Mouse (Mus musculus) G1E (cell line): ENCODE results near the gene Gm28374. TPM values are rescaled to one million over a fixed set of nuclear protein-coding genes. Genes with fewer than 3 reads are reported as not detected.

Experiments
- ATAC-seq: 2 replicates; pipeline ENCODE4 v1.8.0; 2016; ENCODE audit warnings: mild to moderate bottlenecking; ENCODE audit not compliant: insufficient number of reproducible peaks, poor library complexity, low FRiP score, severe bottlenecking; ENCODE audit errors: extremely low read depth
- DNase-seq: peaks from one replicate; pipeline ENCODE4 v3.0.0; 2012; ENCODE audit warnings: low spot score
- H3K27me3 ChIP-seq: 2 replicates; pipeline ENCODE4 v1.6.1; 2012; ENCODE audit warnings: mild to moderate bottlenecking, low read length, inconsistent platforms; ENCODE audit not compliant: insufficient read depth
- H3K36me3 ChIP-seq: replicated peaks from 2 replicates; pipeline ENCODE3; 2012; ENCODE audit warnings: mild to moderate bottlenecking, inconsistent platforms
- H3K4me1 ChIP-seq: 2 replicates; pipeline ENCODE4 v1.6.1; 2012; ENCODE audit warnings: low read depth, low read length, inconsistent platforms, mixed read lengths; ENCODE audit not compliant: insufficient read depth
- H3K4me3 ChIP-seq: 2 replicates; pipeline ENCODE4 v1.5.1; 2012; ENCODE audit warnings: low read depth, mild to moderate bottlenecking, inconsistent platforms, low read length, moderate library complexity, mixed read lengths
- H3K9me3 ChIP-seq: replicated peaks from 2 replicates; pipeline ENCODE4 v1.6.1; 2012; ENCODE audit warnings: inconsistent platforms
- POLR2AphosphoS5 ChIP-seq: IDR thresholded peaks from 2 replicates; pipeline ENCODE4 v1.6.1; 2012; ENCODE audit warnings: low read depth, low read length, inconsistent platforms; ENCODE audit not compliant: insufficient replicate concordance
- TAL1 ChIP-seq: conservative IDR thresholded peaks from 2 replicates; pipeline ENCODE4 v1.6.1; 2012; ENCODE audit warnings: low read depth, low read length, inconsistent platforms, mixed read lengths
- polyA plus RNA-seq: library from polyadenylated mRNA; stranded (reverse); fragments of >175 nt; gene quantifications from 2 replicates; pipeline ENCODE4 v1.2.3, GENCODE M21; 2012
- total RNA-seq, 2 experiments: library from RNA; stranded (forward) in 1 of 2; stranded (reverse) in 1 of 2; fragments of 200-1000 nt in 1 of 2; fragments of >200 nt in 1 of 2; fragmentation: Nextera tagmentation in 1 of 2; gene quantifications; 2 replicates each; pipeline ENCODE4 v1.2.3; 2014 to 2017

Gene Gm28374
- total and polyA plus RNA-seq, 3 experiments, result 0.75 to 0.98 TPM; not detected in 1

GRCm38 (mm10) chr19:6028991-6029390 lies 53.1 kb downstream of the Gm28374 start:
- H3K9me3 ChIP-seq, result no peaks in the 10 kb centered on the region
- peaks cover 30% of the 10 kb centered on the region for H3K27me3 ChIP-seq
- no peak overlapping the region for H3K4me3 ChIP-seq
- no peaks in the 10 kb centered on the region for H3K36me3 ChIP-seq
- no peak for TF ChIP-seq POLR2AphosphoS5
- TF ChIP-seq TAL1, result no peak
- DNase-seq (no peak), ATAC-seq (no peak)
- H3K4me1 ChIP-seq, result peaks cover 27% of the 10 kb centered on the region

Other genes with a start within 250 kb of the Gm28374 start
Only the 20 nearest of the 29 such genes appear.
- 139 and 147 TPM in 2 replicates for gene Pola2, start 118.1 kb downstream of the Gm28374 start, total RNA-seq (2014; fragmentation: Nextera tagmentation)
- gene Pola2, start 118.1 kb downstream of the Gm28374 start, total RNA-seq (2017), result 86.0 and 93.4 TPM in 2 replicates
- gene Pola2, start 118.1 kb downstream of the Gm28374 start, polyA plus RNA-seq, result 51.6 and 55.0 TPM in 2 replicates
- not detected in 2 replicates for gene Slc22a20, start 96.1 kb downstream of the Gm28374 start, total RNA-seq (2014; fragmentation: Nextera tagmentation)
- not detected in 2 replicates for gene Slc22a20, start 96.1 kb downstream of the Gm28374 start, total RNA-seq (2017)
- gene Slc22a20, start 96.1 kb downstream of the Gm28374 start, polyA plus RNA-seq, result not detected in 2 replicates
- 38.5 and 40.9 TPM in 2 replicates for gene Capn1, start 66.4 kb downstream of the Gm28374 start, total RNA-seq (2014; fragmentation: Nextera tagmentation)
- 55.5 and 56.5 TPM in 2 replicates for gene Capn1, start 66.4 kb downstream of the Gm28374 start, total RNA-seq (2017)
- 140 and 168 TPM in 2 replicates for gene Capn1, start 66.4 kb downstream of the Gm28374 start, polyA plus RNA-seq
- 27.0 and 39.7 TPM in 2 replicates for gene Syvn1, start 35.7 kb downstream of the Gm28374 start, total RNA-seq (2014; fragmentation: Nextera tagmentation)
- gene Syvn1, start 35.7 kb downstream of the Gm28374 start, total RNA-seq (2017), result 4.8 and 5.9 TPM in 2 replicates
- 78.2 and 84.1 TPM in 2 replicates for gene Syvn1, start 35.7 kb downstream of the Gm28374 start, polyA plus RNA-seq
- 46.6 and 51.6 TPM in 2 replicates for gene Mrpl49, start 24.5 kb downstream of the Gm28374 start, total RNA-seq (2014; fragmentation: Nextera tagmentation)
- 46.9 and 52.4 TPM in 2 replicates for gene Mrpl49, start 24.5 kb downstream of the Gm28374 start, total RNA-seq (2017)
- 41.8 and 46.8 TPM in 2 replicates for gene Mrpl49, start 24.5 kb downstream of the Gm28374 start, polyA plus RNA-seq
- 3,086 and 3,502 TPM in 2 replicates for gene Fau, start 24.4 kb downstream of the Gm28374 start, total RNA-seq (2014; fragmentation: Nextera tagmentation)
- gene Fau, start 24.4 kb downstream of the Gm28374 start, total RNA-seq (2017), result 2,639 and 2,986 TPM in 2 replicates
- gene Fau, start 24.4 kb downstream of the Gm28374 start, polyA plus RNA-seq, result 5,636 and 5,712 TPM in 2 replicates
- 8.3 and 16.3 TPM in 2 replicates for gene Znhit2, start 21.1 kb downstream of the Gm28374 start, total RNA-seq (2014; fragmentation: Nextera tagmentation)
- gene Znhit2, start 21.1 kb downstream of the Gm28374 start, total RNA-seq (2017), result 11.0 and 23.3 TPM in 2 replicates
- gene Znhit2, start 21.1 kb downstream of the Gm28374 start, polyA plus RNA-seq, result 58.7 and 60.6 TPM in 2 replicates
- gene Tm7sf2, start 13.9 kb downstream of the Gm28374 start, total RNA-seq (2014; fragmentation: Nextera tagmentation), result 22.9 and 24.0 TPM in 2 replicates
- gene Tm7sf2, start 13.9 kb downstream of the Gm28374 start, total RNA-seq (2017), result 17.2 and 21.4 TPM in 2 replicates
- gene Tm7sf2, start 13.9 kb downstream of the Gm28374 start, polyA plus RNA-seq, result 15.0 and 20.0 TPM in 2 replicates
- 24.7 and 32.4 TPM in 2 replicates for gene Vps51, start 5.0 kb downstream of the Gm28374 start, total RNA-seq (2014; fragmentation: Nextera tagmentation)
- gene Vps51, start 5.0 kb downstream of the Gm28374 start, total RNA-seq (2017), result 33.2 and 39.8 TPM in 2 replicates
- gene Vps51, start 5.0 kb downstream of the Gm28374 start, polyA plus RNA-seq, result 29.3 and 34.9 TPM in 2 replicates
- not detected in 2 replicates for gene Tmem262, start 2.2 kb downstream of the Gm28374 start, total RNA-seq (2014; fragmentation: Nextera tagmentation)
- not detected in 2 replicates for gene Tmem262, start 2.2 kb downstream of the Gm28374 start, total RNA-seq (2017)
- not detected in 2 replicates for gene Tmem262, start 2.2 kb downstream of the Gm28374 start, polyA plus RNA-seq
- gene Zfpl1, start 2.7 kb upstream of the Gm28374 start, total RNA-seq (2014; fragmentation: Nextera tagmentation), result 21.6 and 24.5 TPM in 2 replicates
- gene Zfpl1, start 2.7 kb upstream of the Gm28374 start, total RNA-seq (2017), result 32.8 and 36.1 TPM in 2 replicates
- gene Zfpl1, start 2.7 kb upstream of the Gm28374 start, polyA plus RNA-seq, result 56.3 and 59.9 TPM in 2 replicates
- gene Cdca5, start 2.7 kb upstream of the Gm28374 start, total RNA-seq (2014; fragmentation: Nextera tagmentation), result 24.7 and 45.0 TPM in 2 replicates
- 40.5 and 43.3 TPM in 2 replicates for gene Cdca5, start 2.7 kb upstream of the Gm28374 start, total RNA-seq (2017)
- gene Cdca5, start 2.7 kb upstream of the Gm28374 start, polyA plus RNA-seq, result 14.8 and 17.6 TPM in 2 replicates
- gene AC131692.1, start 12.2 kb upstream of the Gm28374 start, total RNA-seq (2014; fragmentation: Nextera tagmentation), result 1.3 and 5.6 TPM in 2 replicates
- 1.3 and 1.4 TPM in 2 replicates for gene AC131692.1, start 12.2 kb upstream of the Gm28374 start, total RNA-seq (2017)
- gene AC131692.1, start 12.2 kb upstream of the Gm28374 start, polyA plus RNA-seq, result 3.4 and 3.5 TPM in 2 replicates
- gene Naaladl1, start 23.5 kb upstream of the Gm28374 start, total RNA-seq (2014; fragmentation: Nextera tagmentation), result 1.1 and 1.8 TPM in 2 replicates
- gene Naaladl1, start 23.5 kb upstream of the Gm28374 start, total RNA-seq (2017), result 0.44 and 0.87 TPM in 2 replicates
- 0.32 and 0.36 TPM in 2 replicates for gene Naaladl1, start 23.5 kb upstream of the Gm28374 start, polyA plus RNA-seq
- 7.9 and 10.1 TPM in 2 replicates for gene Sac3d1, start 36.4 kb upstream of the Gm28374 start, total RNA-seq (2014; fragmentation: Nextera tagmentation)
- 10.2 and 22.9 TPM in 2 replicates for gene Sac3d1, start 36.4 kb upstream of the Gm28374 start, total RNA-seq (2017)
- gene Sac3d1, start 36.4 kb upstream of the Gm28374 start, polyA plus RNA-seq, result 69.2 and 78.7 TPM in 2 replicates
- 21.4 and 25.7 TPM in 2 replicates for gene Snx15, start 46.0 kb upstream of the Gm28374 start, total RNA-seq (2014; fragmentation: Nextera tagmentation)
- 13.2 and 15.3 TPM in 2 replicates for gene Snx15, start 46.0 kb upstream of the Gm28374 start, total RNA-seq (2017)
- 70.1 and 84.0 TPM in 2 replicates for gene Snx15, start 46.0 kb upstream of the Gm28374 start, polyA plus RNA-seq
- gene Batf2, start 58.7 kb upstream of the Gm28374 start, total RNA-seq (2014; fragmentation: Nextera tagmentation), result not detected in 2 replicates
- 0.33 TPM in 1 of 2 replicates, not detected in the other for gene Batf2, start 58.7 kb upstream of the Gm28374 start, total RNA-seq (2017)
- gene Batf2, start 58.7 kb upstream of the Gm28374 start, polyA plus RNA-seq, result not detected in 2 replicates
- gene Arl2, start 59.3 kb upstream of the Gm28374 start, total RNA-seq (2014; fragmentation: Nextera tagmentation), result 49.8 and 60.0 TPM in 2 replicates
- gene Arl2, start 59.3 kb upstream of the Gm28374 start, total RNA-seq (2017), result 28.5 and 29.2 TPM in 2 replicates
- 76.9 and 83.5 TPM in 2 replicates for gene Arl2, start 59.3 kb upstream of the Gm28374 start, polyA plus RNA-seq
- not detected in 2 replicates for gene Majin, start 102.1 kb upstream of the Gm28374 start, total RNA-seq (2014; fragmentation: Nextera tagmentation)
- 0.11 TPM in 1 of 2 replicates, not detected in the other for gene Majin, start 102.1 kb upstream of the Gm28374 start, total RNA-seq (2017)
- gene Majin, start 102.1 kb upstream of the Gm28374 start, polyA plus RNA-seq, result not detected in 2 replicates
- not detected in 2 replicates for gene Gpha2, start 144.1 kb upstream of the Gm28374 start, total RNA-seq (2014; fragmentation: Nextera tagmentation)
- not detected in 2 replicates for gene Gpha2, start 144.1 kb upstream of the Gm28374 start, total RNA-seq (2017)
- gene Gpha2, start 144.1 kb upstream of the Gm28374 start, polyA plus RNA-seq, result not detected in 2 replicates